Mouse (Mus musculus) common myeloid progenitor, adult 5-6 weeks (primary cell): Measurements from ENCODE around the gene Hap1. TPM values are rescaled to one million over a fixed set of nuclear protein-coding genes. Genes with fewer than 3 reads are reported as not detected.
"Not testable (repeated sequence)": the region's sequence is repeated elsewhere in the genome, so short reads cannot be mapped to it uniquely, and the experiment has no call there.

Source experiments
- ATAC-seq: replicated peaks from 2 replicates; pipeline ENCODE4 v1.8.0; 2016; ENCODE audit warnings: low read depth, mild to moderate bottlenecking, moderate TSS enrichment, inconsistent platforms; ENCODE audit not compliant: poor library complexity, severe bottlenecking
- total RNA-seq: library from RNA; stranded (forward); fragments of 200-1000, 187-1606 nt; gene quantifications from 2 replicates; pipeline ENCODE4 v1.2.3, GENCODE M21; 2017

Gene Hap1
- total RNA-seq, 1 experiment from 2014 or later = not detected

GRCm38 (mm10) chr11:100320701-100321410, 35.1 kb downstream of the Hap1 start:
- ATAC-seq = not testable (repeated sequence)

GRCm38 (mm10) chr11:100320172-100320630, 35.7 kb downstream of the Hap1 start:
- peak; percentile 82 for ATAC-seq

- ATAC-seq = peak; percentile 79
These were observed 36.3 kb downstream of the Hap1 start, which contains the start of gene Eif1 for GRCm38 (mm10) chr11:100319492-100320171. TSS of gene Eif1 (plus strand) at chr11:100319885.

- ATAC-seq = no peak
These were observed 37.1 kb downstream of the Hap1 start for GRCm38 (mm10) chr11:100318529-100319451.

- ATAC-seq = no peak
These were observed 38.0 kb downstream of the Hap1 start for GRCm38 (mm10) chr11:100317826-100318380.

GRCm38 (mm10) chr11:100315439-100315838, 40.5 kb downstream of the Hap1 start:
- no peak for ATAC-seq

- ATAC-seq = no peak
These were observed 42.5 kb downstream of the Hap1 start for GRCm38 (mm10) chr11:100313424-100313823.

GRCm38 (mm10) chr11:100312096-100312679, 43.7 kb downstream of the Hap1 start:
- no peak for ATAC-seq

- ATAC-seq = no peak
These were observed 44.3 kb downstream of the Hap1 start for GRCm38 (mm10) chr11:100311656-100312055.

- not testable (repeated sequence) for ATAC-seq
These were observed 47.3 kb downstream of the Hap1 start for GRCm38 (mm10) chr11:100308672-100309071.

GRCm38 (mm10) chr11:100307900-100308299, 48.0 kb downstream of the Hap1 start:
- no peak for ATAC-seq

- ATAC-seq = no peak
These were observed 54.6 kb downstream of the Hap1 start for GRCm38 (mm10) chr11:100301292-100301691.

- ATAC-seq = peak; percentile 55
These were observed 55.6 kb downstream of the Hap1 start for GRCm38 (mm10) chr11:100300293-100300692.

GRCm38 (mm10) chr11:100298274-100299036, 57.5 kb downstream of the Hap1 start:
- ATAC-seq = peak; percentile 70

- no peak; the same call in 1 of the 2 replicates for ATAC-seq
These were observed 58.1 kb downstream of the Hap1 start for GRCm38 (mm10) chr11:100297801-100298200.
